Mouse (Mus musculus) mature B cell (primary cell): Measurements from ENCODE around the gene Gstm6.
"Not testable (repeated sequence)": the region's sequence is repeated elsewhere in the genome, so short reads cannot be mapped to it uniquely, and the experiment has no call there.

ENCODE experiments used
- in situ Hi-C: fragments of 300-500 bp; cut with MboI; formaldehyde crosslinking; loops from 2 replicates; pipeline ENCODE4 v1.14.3; 2019

Gene Gstm6

GRCm38 (mm10) chr3:107889236-107889635 is 54.3 kb downstream of the Gstm6 start:
- in situ Hi-C loops, result not testable (repeated sequence)
